Mouse (Mus musculus) ES-E14 (cell line): ENCODE measurements at regions not wholly inside any gene's neighbourhood (a gene's known extent, or its start where the extent isn't known, plus 50 kb on each side); places are given as distances from the start of the nearest gene placed in this dataset.

ENCODE experiments used
- DNase-seq: peaks from one replicate; pipeline ENCODE4 v3.0.0-alpha.2; 2013; ENCODE audit warnings: low read depth, low spot score
- H3K27ac ChIP-seq: 2 replicates; pipeline ENCODE4 v1.5.1; 2012; ENCODE audit warnings: low read depth, mild to moderate bottlenecking, low read length, moderate library complexity, mixed read lengths; ENCODE audit not compliant: poor library complexity, insufficient read depth, severe bottlenecking
- H3K36me3 ChIP-seq: 2 replicates; pipeline ENCODE4 v1.6.1; 2012; ENCODE audit warnings: mild to moderate bottlenecking, low read length, moderate library complexity, mixed read lengths; ENCODE audit not compliant: control insufficient read depth, poor library complexity, insufficient read depth, severe bottlenecking
- H3K4me1 ChIP-seq, 2 experiments: fragments of 150-350 bp in 1 of 2; sonication (generic) in 1 of 2; 2 replicates each; pipeline ENCODE4 v1.6.1; 2012; ENCODE audit warnings: low read length in 2 of 2, mild to moderate bottlenecking in 1 of 2, mixed read lengths in 1 of 2; ENCODE audit not compliant: control insufficient read depth in 2 of 2, insufficient read depth in 2 of 2, poor library complexity in 1 of 2
- H3K4me3 ChIP-seq, 2 experiments: fragments of 150-350 bp in 1 of 2; sonication (generic) in 1 of 2; 2 replicates each; pipeline ENCODE4 v1.5.1; 2012; ENCODE audit warnings: low read length in 2 of 2, low read depth in 1 of 2, mild to moderate bottlenecking in 1 of 2, mixed read lengths in 1 of 2; ENCODE audit not compliant: insufficient read depth in 1 of 2, poor library complexity in 1 of 2, severe bottlenecking in 1 of 2
- H3K9ac ChIP-seq: 2 replicates; pipeline ENCODE4 v1.6.1; 2012; ENCODE audit warnings: low read depth, mild to moderate bottlenecking, low read length, mixed read lengths; ENCODE audit not compliant: poor library complexity, insufficient read depth, severe bottlenecking
- H3K9me3 ChIP-seq: fragments of 150-350 bp; sonication (generic); 2 replicates; pipeline ENCODE4 v1.6.1; 2012; ENCODE audit warnings: low read depth, mild to moderate bottlenecking, low read length; ENCODE audit not compliant: control insufficient read depth, insufficient read depth
- CHD2 ChIP-seq: IDR thresholded peaks from 2 replicates; pipeline ENCODE4 v1.6.1; 2014; ENCODE audit warnings: mild to moderate bottlenecking, low read depth, low read length, inconsistent platforms
- HCFC1 ChIP-seq: IDR thresholded peaks from 2 replicates; pipeline ENCODE4 v1.6.1; 2012; ENCODE audit warnings: low read length, inconsistent platforms, borderline replicate concordance; ENCODE audit not compliant: insufficient read depth
- MAFK ChIP-seq: IDR thresholded peaks from 2 replicates; pipeline ENCODE4 v1.6.1; 2014; ENCODE audit warnings: mild to moderate bottlenecking, low read depth, low read length, inconsistent platforms; ENCODE audit not compliant: insufficient read depth
- ZC3H11A ChIP-seq: IDR thresholded peaks from 2 replicates; pipeline ENCODE4 v1.6.1; 2012; ENCODE audit warnings: low read depth, mild to moderate bottlenecking, inconsistent platforms, low read length, borderline replicate concordance
- ZNF384 ChIP-seq: IDR thresholded peaks from 2 replicates; pipeline ENCODE4 v1.6.1; 2012; ENCODE audit warnings: low read depth, low read length, inconsistent platforms
- in situ Hi-C, 2 experiments: fragments of 600-800 bp; cut with MboI; formaldehyde crosslinking; loops; one replicate each; pipeline ENCODE4 v1.15.1; 2025; ENCODE audit warnings: low sequenced_read_pairs in 2 of 2, inconsistent platforms in 1 of 2; ENCODE audit not compliant: unreplicated experiment in 2 of 2

DNA sequence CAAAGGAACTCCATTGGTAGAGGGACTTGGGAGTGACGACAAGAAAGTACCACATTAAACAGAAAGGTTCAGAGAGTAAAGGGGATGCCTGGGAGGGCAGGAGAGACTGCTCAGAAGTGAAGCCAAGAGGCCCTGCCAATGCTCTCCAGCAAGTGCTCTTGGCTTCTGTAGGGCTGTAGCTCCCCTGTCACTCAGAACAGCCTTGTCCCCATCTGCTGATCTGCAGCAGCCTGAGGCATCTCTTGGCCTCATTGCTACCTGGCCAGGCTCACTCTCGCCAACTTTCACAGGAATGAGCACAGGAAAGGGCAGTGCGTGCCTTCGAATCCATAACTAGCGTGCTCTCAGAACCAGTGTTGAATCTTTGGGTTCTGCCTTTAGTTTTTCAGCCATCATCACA, 205.2 kb upstream of the Gm10295 start:
- no peaks in the 10 kb centered on the region for H3K9me3 ChIP-seq
- H3K4me1 ChIP-seq, result no peaks in the 10 kb centered on the region
- no peaks in the 10 kb centered on the region for H3K36me3 ChIP-seq
- H3K27ac ChIP-seq, result no peak overlapping the region
- no peak for DNase-seq
- in situ Hi-C loops, result no loop called here
- H3K4me3 ChIP-seq, result no peak overlapping the region
- TF ChIP-seq ZC3H11A (no peak), ZNF384 (no peak), CHD2 (no peak), MAFK (no peak), HCFC1 (no peak)
- no peak overlapping the region for H3K9ac ChIP-seq

DNA sequence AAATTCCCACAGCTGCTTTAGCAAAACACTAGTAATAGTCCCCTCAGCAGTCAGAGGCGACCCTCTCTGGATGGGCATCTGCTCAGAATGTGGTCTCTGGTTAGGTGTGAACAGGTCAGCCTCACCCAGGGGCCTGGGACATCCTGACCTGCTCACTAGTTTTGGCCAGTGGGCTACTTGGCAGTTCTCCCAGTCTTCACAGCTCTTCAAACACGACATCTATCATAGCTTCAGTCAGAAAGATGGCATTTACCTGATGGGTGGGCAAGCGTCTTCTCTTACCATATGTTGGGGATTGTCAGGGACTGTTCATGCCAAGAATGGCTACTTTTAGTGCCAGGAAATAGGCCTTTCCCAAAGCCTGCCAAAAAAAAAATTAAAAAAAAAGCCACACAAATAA, 204.2 kb upstream of the Gm10295 start:
- Histone ChIP-seq H3K9ac (no peak overlapping the region), H3K4me1 (no peaks in the 10 kb centered on the region), H3K4me3 (no peak overlapping the region), H3K27ac (no peak overlapping the region), H3K9me3 (no peaks in the 10 kb centered on the region), H3K36me3 (no peaks in the 10 kb centered on the region)
- DNase-seq, result no peak
- TF ChIP-seq ZC3H11A (no peak), HCFC1 (no peak), MAFK (no peak), CHD2 (no peak), ZNF384 (no peak)
- in situ Hi-C loops, result no loop called here

DNA sequence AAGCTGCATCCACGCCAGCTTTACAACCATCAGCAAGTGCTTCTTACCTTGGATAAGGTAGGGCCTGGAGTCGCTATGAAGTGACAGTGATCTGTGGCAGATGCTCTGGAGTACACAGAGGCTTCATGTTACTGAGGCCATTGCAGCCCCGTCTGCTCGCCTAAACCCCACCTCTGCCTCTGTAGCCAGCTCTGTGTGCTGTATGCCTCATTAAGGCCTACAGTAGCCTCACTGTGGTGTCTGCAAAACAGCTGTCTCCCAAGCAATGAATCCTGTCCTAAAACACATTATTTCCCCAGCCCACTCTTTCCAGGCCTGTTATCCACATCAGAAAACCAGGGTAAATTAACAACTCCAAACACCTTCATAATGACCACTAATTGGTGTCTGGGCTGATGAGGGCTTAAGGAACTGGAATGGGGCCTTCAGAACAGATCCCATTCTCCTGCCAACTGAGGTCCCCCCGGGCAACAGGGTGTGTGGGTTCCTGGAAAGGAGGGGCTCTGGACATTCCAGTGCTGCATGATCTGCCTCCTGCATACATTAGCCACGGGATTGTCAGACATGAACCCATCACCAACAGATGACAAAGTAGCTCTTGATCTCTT, 195.4 kb upstream of the Gm10295 start:
- in situ Hi-C loops, result no loop called here
- H3K27ac ChIP-seq, result no peak overlapping the region
- H3K36me3 ChIP-seq, result no peaks in the 10 kb centered on the region

DNA sequence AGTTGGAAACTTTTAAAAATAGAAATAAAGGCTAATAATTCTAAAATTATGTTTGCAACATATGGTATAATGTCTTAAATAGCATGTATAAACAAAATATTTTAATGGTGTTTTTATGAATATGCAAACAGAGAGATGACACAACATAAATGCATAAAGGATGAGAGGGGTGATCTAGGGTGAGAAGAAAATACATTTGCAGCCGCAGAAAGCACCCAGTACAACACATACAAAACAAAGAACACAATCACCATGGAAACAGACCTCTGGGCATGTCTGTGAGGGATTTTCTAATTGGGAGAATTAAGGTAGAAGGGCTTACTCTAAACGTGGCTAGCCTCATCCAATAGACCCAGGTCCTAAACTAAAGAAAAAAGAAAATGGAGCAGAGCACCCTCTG, 190.2 kb upstream of the Gm10295 start:
- no peak for DNase-seq
- in situ Hi-C loops, result no loop called here
- no peak overlapping the region for H3K4me3 ChIP-seq
- no peaks in the 10 kb centered on the region for H3K36me3 ChIP-seq
- H3K9ac ChIP-seq, result no peak overlapping the region
- no peak overlapping the region for H3K27ac ChIP-seq
- H3K9me3 ChIP-seq, result no peaks in the 10 kb centered on the region
- no peaks in the 10 kb centered on the region for H3K4me1 ChIP-seq
- TF ChIP-seq ZNF384, result no peak
- TF ChIP-seq CHD2, result no peak
- no peak for TF ChIP-seq MAFK
- TF ChIP-seq ZC3H11A, result no peak
- no peak for TF ChIP-seq HCFC1

More for the DNA sequence above, 195.4 kb upstream of the Gm10295 start:
- H3K9me3 ChIP-seq, result no peaks in the 10 kb centered on the region
- TF ChIP-seq ZC3H11A (no peak), MAFK (no peak), HCFC1 (no peak), CHD2 (no peak), ZNF384 (no peak)
- H3K4me3 ChIP-seq, result no peak overlapping the region
- H3K4me1 ChIP-seq, result no peaks in the 10 kb centered on the region
- no peak overlapping the region for H3K9ac ChIP-seq
- DNase-seq, result no peak
